11 mouse cellular contexts compared by ENCODE assay signal in the genomic region with DNA sequence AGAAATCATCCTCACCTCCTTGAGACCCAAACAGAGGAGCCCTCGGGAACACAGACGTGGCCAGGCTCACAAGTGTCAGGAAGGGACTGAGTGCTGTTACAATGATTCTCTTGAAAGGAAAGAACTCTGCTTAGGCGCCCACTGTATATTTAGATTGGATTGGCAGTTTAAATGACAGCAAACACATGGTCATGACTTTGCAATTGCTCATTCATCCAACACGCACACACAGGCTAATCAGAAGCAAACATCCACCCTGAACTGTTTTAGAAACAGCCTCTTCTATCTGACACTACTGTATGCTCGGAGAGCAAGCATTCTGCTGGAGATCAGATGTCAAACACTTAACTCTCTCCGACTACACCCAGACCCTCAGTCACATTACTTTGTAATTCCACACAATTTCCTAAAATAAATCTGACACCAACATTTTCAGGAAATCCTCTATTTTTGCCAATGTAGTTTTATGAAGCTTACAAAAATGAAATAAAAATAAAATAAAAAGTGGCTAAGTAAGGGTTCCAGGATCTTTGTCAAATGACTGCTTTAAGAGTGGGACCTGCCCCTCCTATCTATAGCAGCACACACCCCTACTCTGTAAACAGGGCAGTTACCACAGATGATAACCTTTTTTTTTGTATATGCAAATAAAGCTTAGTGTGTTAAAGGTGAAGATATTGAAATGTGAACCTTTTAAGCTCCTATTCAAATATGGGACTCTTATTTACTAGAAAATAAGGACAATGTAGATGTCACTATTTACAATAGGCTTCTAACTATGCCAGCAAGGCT.
DNase-seq lines count a peak whose midpoint lies in the region; ATAC-seq and TF ChIP-seq lines count a peak whose summit lies in the region.
"Had no signal": no experiment of that assay in that cellular context is flagged by ENCODE, and none has a peak within 500 bp of the region (broad histone marks: within the 10 kb centered on the region; RNA-seq: fewer than 3 reads in every experiment).

No protein-coding gene starts in this region.

- H3K27me3 ChIP-seq in forebrain, embryonic 11.5 days (ENCODE audit: control insufficient read depth, insufficient read depth, low read length), result no peaks in the 10 kb centered on the region
- no peaks in the 10 kb centered on the region for H3K27me3 ChIP-seq in forebrain, embryonic 10.5 days (ENCODE audit: poor library complexity, severe bottlenecking)
- H3K27me3 ChIP-seq in midbrain, embryonic 13.5 days, result no peaks in the 10 kb centered on the region
- H3K27me3 ChIP-seq in midbrain, embryonic 16.5 days (ENCODE audit: control insufficient read depth, insufficient read depth, low read depth, low read length), result no peaks in the 10 kb centered on the region
- H3K27me3 ChIP-seq in intestine, postnatal 0 days (replicated peaks; ENCODE audit: control insufficient read depth, insufficient read depth, low read length), result no peaks in the 10 kb centered on the region
- H3K27me3 ChIP-seq in stomach, postnatal 0 days (ENCODE audit: control insufficient read depth, insufficient read depth, low read length), result no peaks in the 10 kb centered on the region
- H3K27me3 ChIP-seq: neural tube, embryonic 13.5 days had no signal

- H3K9me3 ChIP-seq in forebrain, embryonic 11.5 days (ENCODE audit: control insufficient read depth, low read length), result no peaks in the 10 kb centered on the region
- H3K9me3 ChIP-seq in forebrain, embryonic 10.5 days, result no peaks in the 10 kb centered on the region
- no peaks in the 10 kb centered on the region for H3K9me3 ChIP-seq in midbrain, embryonic 13.5 days
- H3K9me3 ChIP-seq in midbrain, embryonic 16.5 days (replicated peaks; ENCODE audit: control insufficient read depth, low read length, poor library complexity, severe bottlenecking), result no peaks in the 10 kb centered on the region
- H3K9me3 ChIP-seq in intestine, postnatal 0 days (ENCODE audit: control insufficient read depth), result no peaks in the 10 kb centered on the region
- H3K9me3 ChIP-seq in stomach, postnatal 0 days (ENCODE audit: control insufficient read depth, low read length), result no peaks in the 10 kb centered on the region
- H3K9me3 ChIP-seq: neural tube, embryonic 13.5 days had no signal

- WGBS in forebrain, embryonic 11.5 days, result 40% methylated on average over 6 of the region's 6 CpGs
- WGBS in forebrain, embryonic 10.5 days, result 55% methylated on average over 6 of the region's 6 CpGs
- WGBS in midbrain, embryonic 13.5 days, result 24% methylated on average over 6 of the region's 6 CpGs
- 29% methylated on average over 6 of the region's 6 CpGs for WGBS in midbrain, embryonic 16.5 days
- WGBS in intestine, postnatal 0 days, result 13% methylated on average over 6 of the region's 6 CpGs
- 21% methylated on average over 6 of the region's 6 CpGs for WGBS in stomach, postnatal 0 days

- no peaks in the 10 kb centered on the region for H3K36me3 ChIP-seq in forebrain, embryonic 11.5 days (ENCODE audit: control insufficient read depth, insufficient read depth, low read length)
- no peaks in the 10 kb centered on the region for H3K36me3 ChIP-seq in forebrain, embryonic 10.5 days (replicated peaks)
- H3K36me3 ChIP-seq in midbrain, embryonic 13.5 days, result no peaks in the 10 kb centered on the region
- H3K36me3 ChIP-seq in midbrain, embryonic 16.5 days (ENCODE audit: control insufficient read depth, insufficient read depth, low read length), result no peaks in the 10 kb centered on the region
- H3K36me3 ChIP-seq in intestine, postnatal 0 days (ENCODE audit: control insufficient read depth, insufficient read depth), result no peaks in the 10 kb centered on the region
- no peaks in the 10 kb centered on the region for H3K36me3 ChIP-seq in stomach, postnatal 0 days (ENCODE audit: control insufficient read depth, insufficient read depth, low read length)
- H3K36me3 ChIP-seq: neural tube, embryonic 13.5 days had no signal

- H3K4me3 ChIP-seq in forebrain, embryonic 11.5 days (ENCODE audit: low read depth, low read length), result no peak overlapping the region
- no peak overlapping the region for H3K4me3 ChIP-seq in forebrain, embryonic 10.5 days
- H3K4me3 ChIP-seq in midbrain, embryonic 13.5 days (replicated peaks), result no peak overlapping the region
- H3K4me3 ChIP-seq in midbrain, embryonic 16.5 days (ENCODE audit: low read depth, low read length), result no peak overlapping the region
- no peak overlapping the region for H3K4me3 ChIP-seq in intestine, postnatal 0 days (ENCODE audit: low read depth, low read length)
- H3K4me3 ChIP-seq in stomach, postnatal 0 days (ENCODE audit: low read depth, low read length), result peak overlapping the region; percentile 10; the same call in 1 of the 2 replicates
- H3K4me3 ChIP-seq: layer of hippocampus, adult 2 months; neural tube, embryonic 13.5 days had no signal

- ATAC-seq in forebrain, embryonic 11.5 days (replicated peaks; ENCODE audit: low FRiP score), result 0 out of 2 replicates have a peak, but pooled peaks have one; percentile 51
- ATAC-seq in midbrain, embryonic 13.5 days, result no peak; the same call in 1 of the 2 replicates
- no peak for ATAC-seq in midbrain, embryonic 16.5 days
- ATAC-seq in intestine, postnatal 0 days, result peak; percentile 57; the same call in 1 of the 2 replicates
- ATAC-seq in stomach, postnatal 0 days (ENCODE audit: low FRiP score, low TSS enrichment), result peak; percentile 94

- no peak for DNase-seq in forebrain, embryonic 11.5 days (ENCODE audit: low spot score)
- no peak for DNase-seq in forebrain, embryonic 10.5 days (ENCODE audit: extremely low spot score, low spot score)
- DNase-seq in stomach, postnatal 0 days (ENCODE audit: low spot score), result peak; percentile 18
- no peak for DNase-seq in urinary bladder, postnatal 10 days (ENCODE audit: low spot score)
- no peak for DNase-seq in left cerebral cortex, adult 18-20 months (ENCODE audit: low spot score in 2 of 2)
- DNase-seq: thymus, postnatal 4 days had no signal

- H3K4me1 ChIP-seq in forebrain, embryonic 11.5 days (replicated peaks; ENCODE audit: control insufficient read depth, insufficient read depth, low read length), result no peaks in the 10 kb centered on the region
- peaks cover 17% of the 10 kb centered on the region; the same call in 1 of the 2 replicates for H3K4me1 ChIP-seq in forebrain, embryonic 10.5 days
- peaks cover 32% of the 10 kb centered on the region for H3K4me1 ChIP-seq in midbrain, embryonic 13.5 days (replicated peaks)
- peaks cover 15% of the 10 kb centered on the region for H3K4me1 ChIP-seq in midbrain, embryonic 16.5 days (ENCODE audit: control insufficient read depth, insufficient read depth, low read length)
- peaks cover 4% of the 10 kb centered on the region for H3K4me1 ChIP-seq in intestine, postnatal 0 days (replicated peaks; ENCODE audit: control insufficient read depth, insufficient read depth, low read length)
- H3K4me1 ChIP-seq in stomach, postnatal 0 days (replicated peaks; ENCODE audit: control insufficient read depth, insufficient read depth), result no peaks in the 10 kb centered on the region

- H3K4me2 ChIP-seq in forebrain, embryonic 11.5 days (ENCODE audit: low read depth, low read length, severe bottlenecking), result no peak overlapping the region
- no peak overlapping the region for H3K4me2 ChIP-seq in midbrain, embryonic 13.5 days (replicated peaks)
- no peak overlapping the region for H3K4me2 ChIP-seq in midbrain, embryonic 16.5 days (ENCODE audit: low read length)
- no peak overlapping the region for H3K4me2 ChIP-seq in intestine, postnatal 0 days (replicated peaks; ENCODE audit: low read depth)
- peak overlapping the region; percentile 12; the same call in 1 of the 2 replicates for H3K4me2 ChIP-seq in stomach, postnatal 0 days (replicated peaks; ENCODE audit: low read depth)
- H3K4me2 ChIP-seq: neural tube, embryonic 13.5 days had no signal

- no peak for TF ChIP-seq CTCF in intestine, postnatal 0 days (IDR thresholded peaks at IDR 0.05; ENCODE audit: low read depth)
- no peak for TF ChIP-seq CTCF in stomach, postnatal 0 days (IDR thresholded peaks at IDR 0.05; ENCODE audit: low read depth)

- 0 out of 2 replicates have a peak overlapping the region, but pooled peaks have one; percentile 6 for H3K27ac ChIP-seq in forebrain, embryonic 11.5 days (ENCODE audit: low read depth, low read length)
- H3K27ac ChIP-seq in forebrain, embryonic 10.5 days, result no peak overlapping the region
- peak overlapping the region; percentile 35; the same call in 1 of the 2 replicates for H3K27ac ChIP-seq in midbrain, embryonic 13.5 days
- H3K27ac ChIP-seq in midbrain, embryonic 16.5 days (ENCODE audit: low read length), result no peak overlapping the region
- no peak overlapping the region for H3K27ac ChIP-seq in intestine, postnatal 0 days (ENCODE audit: low read depth, low read length)
- H3K27ac ChIP-seq in stomach, postnatal 0 days (replicated peaks), result peak overlapping the region; percentile 13; the same call in 1 of the 2 replicates
- H3K27ac ChIP-seq: layer of hippocampus, adult 2 months; neural tube, embryonic 13.5 days had no signal

- no peak for TF ChIP-seq EP300 in stomach, postnatal 0 days (optimal IDR thresholded peaks at IDR 0.05)

- no peak overlapping the region for H3K9ac ChIP-seq in forebrain, embryonic 11.5 days (ENCODE audit: low read length)
- no peak overlapping the region for H3K9ac ChIP-seq in midbrain, embryonic 13.5 days (replicated peaks)
- H3K9ac ChIP-seq in midbrain, embryonic 16.5 days (ENCODE audit: low read depth, low read length), result no peak overlapping the region
- no peak overlapping the region for H3K9ac ChIP-seq in intestine, postnatal 0 days (ENCODE audit: low read depth, low read length)
- no peak overlapping the region for H3K9ac ChIP-seq in stomach, postnatal 0 days (ENCODE audit: low read length)
- H3K9ac ChIP-seq: neural tube, embryonic 13.5 days had no signal

Comparison
In these comparisons a context has a peak if more than half of its experiments do, and no peak if none do; other contexts are left out.
1. H3K27ac ChIP-seq: peak in forebrain, embryonic 11.5 days (single experiment), midbrain, embryonic 13.5 days (single experiment) and stomach, postnatal 0 days (single experiment); none in forebrain, embryonic 10.5 days (single experiment), midbrain, embryonic 16.5 days (single experiment) and intestine, postnatal 0 days (single experiment).
2. ATAC-seq: peak in forebrain, embryonic 11.5 days (single experiment), intestine, postnatal 0 days (single experiment) and stomach, postnatal 0 days (single experiment); none in midbrain, embryonic 13.5 days (single experiment) and midbrain, embryonic 16.5 days (single experiment).